Mouse (Mus musculus) cerebellum, adult 9-10 months (tissue): Measurements from ENCODE around the gene 4921507P07Rik.
"Not testable (repeated sequence)": the region's sequence is repeated elsewhere in the genome, so short reads cannot be mapped to it uniquely, and the experiment has no call there.

Experiments
- DNase-seq: peaks from one replicate; pipeline ENCODE4 v3.0.0; 2022

The 4921507P07Rik gene

GRCm38 (mm10) chr6:50557566-50557965 lies 38.9 kb downstream of the 4921507P07Rik start:
- no peak for DNase-seq

DNA sequence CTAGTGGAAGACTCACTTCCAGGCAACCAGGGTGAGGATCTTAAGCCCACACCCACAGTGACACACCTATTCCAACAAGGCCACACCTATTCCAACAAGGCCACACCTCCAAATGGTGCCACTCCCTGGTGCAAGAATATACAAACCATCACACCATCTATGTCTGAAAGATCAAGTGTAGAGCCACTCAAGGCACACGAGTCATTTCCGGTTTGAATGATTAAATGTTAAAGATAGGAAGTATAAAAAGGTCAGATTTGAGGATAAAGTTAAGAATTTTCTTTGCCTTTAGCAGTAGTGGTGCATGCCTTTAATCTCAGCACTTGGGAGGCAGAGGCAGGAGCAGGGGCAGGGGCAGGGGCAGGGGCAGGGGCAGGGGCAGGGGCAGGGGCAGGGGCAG lies 42.2 kb downstream of the 4921507P07Rik start:
- not testable (repeated sequence) for DNase-seq

GRCm38 (mm10) chr6:50552881-50553518 lies 43.4 kb downstream of the 4921507P07Rik start:
- no peak for DNase-seq

DNA sequence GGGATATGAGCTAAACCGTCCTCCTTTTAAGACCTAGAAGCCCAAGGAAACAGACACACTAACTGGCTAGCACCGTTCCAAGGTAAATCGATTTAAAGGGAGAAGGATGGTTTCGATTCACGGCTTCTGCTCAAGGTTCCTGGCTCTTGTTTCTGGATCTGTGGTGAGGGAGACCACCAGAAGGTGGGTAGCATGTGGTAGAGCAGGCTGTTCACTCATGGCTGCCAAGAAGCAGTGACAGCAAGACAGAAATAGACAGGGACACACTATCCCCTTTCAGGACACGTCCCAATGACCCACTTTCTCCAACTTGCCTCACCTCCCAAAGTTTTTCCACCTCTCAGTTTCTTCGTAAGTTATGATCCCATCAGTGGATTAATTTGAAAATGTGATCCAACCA lies 46.6 kb downstream of the 4921507P07Rik start:
- no peak for DNase-seq

- no peak for DNase-seq
Observed at GRCm38 (mm10) chr6:50549051-50549450, 47.4 kb downstream of the 4921507P07Rik start.

GRCm38 (mm10) chr6:50545412-50546043 lies 50.9 kb downstream of the 4921507P07Rik start:
- DNase-seq, result peak; percentile 50

DNA sequence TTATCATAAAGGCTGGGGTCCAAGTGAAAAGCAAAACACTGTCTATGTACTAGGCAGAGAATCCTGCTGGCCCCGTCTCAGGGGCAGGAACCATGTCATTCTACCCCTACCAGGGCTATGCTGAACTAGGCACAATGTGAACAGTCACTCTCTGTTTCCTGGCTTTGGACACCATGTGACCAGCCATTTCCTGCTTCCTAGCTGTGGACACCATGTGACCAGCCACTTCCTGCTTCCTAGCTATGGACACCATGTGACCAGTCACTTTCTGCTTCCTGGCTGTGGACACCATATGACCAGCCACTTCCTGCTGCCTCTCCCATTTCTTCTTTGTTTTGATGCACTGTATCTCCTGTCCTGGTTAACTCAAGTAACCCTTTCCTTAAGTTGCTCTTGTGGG lies 53.9 kb downstream of the 4921507P07Rik start:
- DNase-seq, result no peak

- no peak for DNase-seq
Observed at GRCm38 (mm10) chr6:50539641-50540040, 56.8 kb downstream of the 4921507P07Rik start.

- peak; percentile 69 for DNase-seq
Observed at GRCm38 (mm10) chr6:50536461-50536892, 60.0 kb downstream of the 4921507P07Rik start.

- DNase-seq, result no peak
Observed at GRCm38 (mm10) chr6:50535346-50535745, 61.1 kb downstream of the 4921507P07Rik start.

- no peak for DNase-seq
Observed at GRCm38 (mm10) chr6:50531920-50532319, 64.5 kb downstream of the 4921507P07Rik start.

- DNase-seq, result no peak
Observed at GRCm38 (mm10) chr6:50531003-50531402, 65.4 kb downstream of the 4921507P07Rik start.

GRCm38 (mm10) chr6:50529194-50529593 lies 67.2 kb downstream of the 4921507P07Rik start:
- DNase-seq, result no peak

GRCm38 (mm10) chr6:50527416-50527815 lies 69.0 kb downstream of the 4921507P07Rik start:
- DNase-seq, result no peak

- DNase-seq, result peak; percentile 75
Observed at GRCm38 (mm10) chr6:50526597-50527024, 69.8 kb downstream of the 4921507P07Rik start.

DNA sequence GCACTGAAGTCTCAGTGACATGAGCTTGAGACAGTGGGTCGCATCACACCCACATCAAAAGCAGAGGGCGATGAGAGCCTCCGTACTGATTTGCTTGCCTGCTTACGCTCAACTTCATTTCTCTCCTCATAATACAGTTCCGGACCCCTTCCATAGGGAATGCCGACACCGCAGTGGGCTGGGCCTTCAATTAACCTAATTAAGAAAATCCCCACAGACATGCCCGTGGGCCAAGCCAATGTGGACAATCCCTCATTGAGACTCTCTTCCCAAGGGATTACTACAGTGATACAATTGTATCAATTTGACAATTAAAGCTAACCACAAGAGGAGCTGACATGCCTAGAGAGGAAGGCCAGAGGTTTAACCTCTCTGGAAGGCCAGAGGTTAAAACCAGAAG lies 70.6 kb downstream of the 4921507P07Rik start:
- no peak for DNase-seq

DNA sequence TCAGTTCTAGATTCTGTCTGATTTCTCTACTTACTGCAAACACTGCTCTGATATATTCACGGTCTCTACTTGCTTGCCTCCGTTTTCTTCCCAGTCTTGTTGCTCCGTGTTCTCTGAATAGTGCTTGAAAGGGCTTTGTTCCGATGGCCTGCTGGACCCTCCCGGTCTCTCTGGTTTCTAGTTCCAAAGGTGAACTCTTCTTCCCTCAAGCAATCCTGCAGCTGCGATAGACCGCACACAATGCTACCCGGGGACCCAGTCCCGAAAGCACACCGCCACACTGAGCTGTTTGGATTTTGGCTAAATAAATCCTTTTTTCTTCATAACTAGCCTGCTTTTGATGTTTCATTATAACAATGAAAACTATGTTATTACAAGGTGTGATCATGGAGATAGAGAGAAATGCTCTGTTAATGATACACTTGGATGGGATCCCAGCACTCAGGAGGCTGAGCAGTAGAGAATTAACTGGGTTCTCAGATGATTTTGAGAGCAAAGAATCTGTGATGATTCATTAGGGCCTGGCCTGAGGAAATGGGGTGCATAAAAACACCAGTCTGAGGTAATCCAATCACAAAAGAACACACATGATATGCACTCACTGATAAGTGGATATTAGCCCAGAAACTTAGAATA lies 72.1 kb downstream of the 4921507P07Rik start:
- no peak for DNase-seq
